Mouse (Mus musculus): ENCODE data around the gene Gm13304.
"Not testable (repeated sequence)": the region's sequence is repeated elsewhere in the genome, so short reads cannot be mapped to it uniquely, and the experiment has no call there.

The Gm13304 gene

GRCm38 (mm10) chr4:42114517-42114916 lies at the start of gene Gm13304:
Gene Gm13304, plus strand, starts transcription at chr4:42114817.
- not testable (repeated sequence) for DNase-seq

DNA sequence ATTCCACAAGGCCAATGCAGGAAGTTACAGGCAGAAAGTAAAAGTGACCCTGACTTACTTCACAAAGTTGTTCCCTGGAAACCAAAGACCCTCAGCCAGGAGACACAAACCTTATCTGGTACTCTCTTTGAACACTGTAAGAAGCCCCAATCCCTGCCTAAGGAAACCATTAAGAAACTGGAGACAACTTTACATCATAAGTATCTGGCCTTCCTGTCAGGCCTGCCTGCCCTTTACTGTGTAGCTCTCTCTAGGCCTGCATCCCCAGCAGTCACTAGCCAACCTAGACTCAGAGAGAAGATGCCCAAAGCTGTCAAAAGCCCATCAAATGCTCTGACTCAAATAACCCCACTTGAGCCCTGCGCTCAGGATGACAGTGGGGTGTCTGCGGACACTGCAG lies 23.7 kb upstream of the Gm13304 start, which contains the start of gene Gm3893:
Gm3893 (plus strand) TSS at position 301 of the 400 bp plus-strand sequence.
- not testable (repeated sequence) for DNase-seq

GRCm38 (mm10) chr4:42153136-42153535 lies 38.5 kb downstream of the Gm13304 start, which contains the start of gene Gm13306:
Gene Gm13306, plus strand, starts transcription at chr4:42153436.
- not testable (repeated sequence) for DNase-seq
